Mouse (Mus musculus): ENCODE data around the gene Mgat4c.

DNA sequence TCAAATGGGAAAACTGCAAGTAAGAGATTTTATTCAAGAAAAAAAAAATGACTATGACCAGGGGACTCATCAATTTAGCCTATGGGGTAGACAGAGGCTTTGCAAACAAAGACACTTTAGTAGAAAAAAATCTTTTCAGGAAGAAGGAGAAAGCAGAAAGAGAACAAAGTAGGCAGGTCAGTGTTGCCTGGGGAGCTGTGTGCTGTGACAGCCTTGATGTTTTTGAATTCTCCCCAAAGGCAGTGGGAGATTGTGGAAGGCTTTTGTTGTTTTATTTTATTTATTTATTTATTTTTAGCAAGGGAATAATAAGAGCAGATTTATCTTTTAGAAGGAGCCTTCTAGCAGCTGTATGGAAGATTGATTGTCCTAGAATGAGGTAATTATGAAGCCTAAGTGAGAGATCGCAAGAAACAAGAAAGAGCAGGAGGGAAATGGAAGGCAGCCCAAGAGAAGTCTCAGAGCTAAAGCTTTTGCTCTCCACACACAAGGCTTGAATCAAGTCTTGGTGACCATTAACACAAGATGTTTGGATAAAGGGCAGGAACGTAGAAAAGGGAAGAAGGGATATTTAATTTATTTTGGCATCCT is 375.8 kb downstream of the Mgat4c start:
- no peak for TF ChIP-seq CTCF (IDR thresholded peaks at IDR 0.05; ENCODE audit: low read depth, low read length)
- TF ChIP-seq POLR2A (IDR thresholded peaks at IDR 0.05; ENCODE audit: extremely low read depth, insufficient read depth, low read length): no peak
